Mouse (Mus musculus) ES-E14 (cell line): Measurements from ENCODE around the gene Taok3.
"Not testable (repeated sequence)": the region's sequence is repeated elsewhere in the genome, so short reads cannot be mapped to it uniquely, and the experiment has no call there.

Experiments
- CHD2 ChIP-seq: IDR thresholded peaks from 2 replicates; pipeline ENCODE4 v1.6.1; 2014; ENCODE audit warnings: mild to moderate bottlenecking, low read depth, low read length, inconsistent platforms
- HCFC1 ChIP-seq: IDR thresholded peaks from 2 replicates; pipeline ENCODE4 v1.6.1; 2012; ENCODE audit warnings: low read length, inconsistent platforms, borderline replicate concordance; ENCODE audit not compliant: insufficient read depth
- ZC3H11A ChIP-seq: IDR thresholded peaks from 2 replicates; pipeline ENCODE4 v1.6.1; 2012; ENCODE audit warnings: low read depth, mild to moderate bottlenecking, inconsistent platforms, low read length, borderline replicate concordance

DNA sequence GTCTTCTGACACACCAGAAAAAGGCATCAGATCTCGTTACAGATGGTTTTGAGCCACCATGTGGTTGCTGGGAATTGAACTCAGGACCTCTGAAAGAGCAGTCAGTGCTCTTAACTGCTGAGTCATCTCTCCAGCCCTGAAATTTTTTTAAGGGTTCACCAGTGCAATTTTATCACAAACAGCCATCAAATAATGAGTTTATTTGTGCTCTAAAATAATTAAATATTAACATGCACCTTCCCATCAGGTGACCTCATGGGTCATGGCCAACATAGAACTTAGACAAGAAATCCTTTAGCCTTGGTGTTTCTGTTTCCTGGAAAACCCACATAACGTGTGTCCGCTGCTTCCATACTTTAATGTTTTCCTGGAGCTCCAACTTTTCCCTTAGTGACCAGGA is 173.8 kb downstream of the Taok3 start:
- not testable (repeated sequence) for TF ChIP-seq ZC3H11A, CHD2, HCFC1
